Mouse (Mus musculus): ENCODE results near the gene Smcp.

- no peak for TF ChIP-seq GATA1 (IDR thresholded peaks at IDR 0.05; ENCODE audit: borderline replicate concordance, low read length)
- TF ChIP-seq FLI1 (IDR thresholded peaks at IDR 0.05; ENCODE audit: low read length) = no peak
These were observed 20.0 kb downstream of the Smcp start for GRCm38 (mm10) chr3:92568752-92569151.
